Mouse (Mus musculus) G1E (cell line): ENCODE results near the gene 4930544G11Rik.

Experiments
- CTCF ChIP-seq: IDR thresholded peaks from 2 replicates; pipeline ENCODE4 v1.5.1; 2012; ENCODE audit warnings: low read depth, low read length, inconsistent platforms, mixed read lengths
- GATA1 ChIP-seq: IDR thresholded peaks from 2 replicates; pipeline ENCODE4 v1.6.1; 2012; ENCODE audit warnings: borderline replicate concordance, low read length, inconsistent platforms, mixed read lengths
- GATA2 ChIP-seq: IDR thresholded peaks from 2 replicates; pipeline ENCODE4 v1.6.1; 2012; ENCODE audit warnings: low read depth, low read length, inconsistent platforms, borderline replicate concordance
- TAL1 ChIP-seq: conservative IDR thresholded peaks from 2 replicates; pipeline ENCODE4 v1.6.1; 2012; ENCODE audit warnings: low read depth, low read length, inconsistent platforms, mixed read lengths

DNA sequence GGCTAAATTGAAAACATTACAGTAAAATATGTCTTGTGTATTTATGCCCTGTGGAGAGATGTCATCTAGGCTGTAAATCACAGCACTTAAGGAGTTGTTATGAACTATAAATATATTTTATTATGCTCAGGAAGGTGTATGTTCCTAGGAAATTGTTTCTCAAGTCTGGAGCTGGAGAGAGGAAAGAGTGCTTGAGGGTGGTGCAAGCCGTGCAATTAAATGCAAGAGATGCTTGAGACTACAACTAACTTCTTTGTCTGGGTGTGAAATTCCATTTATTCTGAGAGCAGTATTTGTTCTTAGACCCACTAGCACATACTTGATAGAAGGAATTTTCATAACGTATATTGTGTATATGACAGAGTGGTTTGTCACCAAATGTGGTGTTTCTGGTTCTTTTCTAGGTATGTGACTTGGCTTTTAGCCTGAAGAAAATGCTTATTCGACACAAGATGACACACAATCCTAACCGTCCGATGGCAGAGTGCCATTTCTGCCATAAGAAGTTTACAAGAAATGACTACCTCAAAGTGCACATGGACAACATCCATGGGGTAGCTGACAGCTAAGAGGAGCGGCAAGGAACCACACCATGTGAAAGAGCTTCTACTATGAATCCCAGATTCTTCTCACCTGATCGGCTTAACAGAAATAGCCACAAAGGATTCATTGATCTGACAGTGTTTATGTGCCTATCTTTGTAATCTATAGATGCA lies 16.7 kb upstream of the 4930544G11Rik start:
- TF ChIP-seq CTCF (no peak), TAL1 (no peak), GATA2 (no peak), GATA1 (no peak)
